Mouse (Mus musculus): ENCODE data around the gene Mfrp.

DNA sequence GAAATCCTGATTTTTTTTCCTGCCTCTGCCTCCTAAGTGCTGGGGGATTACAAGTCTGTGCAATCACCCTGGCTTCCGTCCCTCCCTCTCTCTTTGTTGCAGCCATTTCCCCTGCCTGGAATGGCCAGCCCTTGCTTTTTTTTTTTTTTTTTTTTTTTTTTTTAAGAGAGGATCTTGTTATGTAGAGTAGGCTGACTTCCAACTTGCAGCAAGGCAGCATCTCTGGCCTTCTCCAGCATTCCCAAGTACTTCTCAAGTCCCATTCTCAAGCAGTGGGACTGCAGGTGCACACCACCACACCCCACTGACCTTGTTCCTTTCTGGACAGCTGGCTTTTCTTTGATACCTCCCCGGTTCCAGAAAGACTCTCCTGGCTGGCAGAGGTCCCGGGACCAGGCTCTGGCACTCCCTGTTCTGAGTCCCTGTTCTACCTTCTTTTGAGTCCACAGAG, 25.8 kb downstream of the Mfrp start:
- TF ChIP-seq CTCF (IDR thresholded peaks at IDR 0.05; ENCODE audit: borderline replicate concordance, insufficient read depth, low read length) = no peak
- TF ChIP-seq POLR2A (IDR thresholded peaks at IDR 0.05; ENCODE audit: low read depth, low read length) = no peak

All from embryonic fibroblast, embryonic 13.5 days (primary cell).